Mouse (Mus musculus) T-helper 17 cell (primary cell): Measurements from ENCODE around the gene Gm10666.
"Not testable (repeated sequence)": the region's sequence is repeated elsewhere in the genome, so short reads cannot be mapped to it uniquely, and the experiment has no call there.

Source experiments
- in situ Hi-C, 2 experiments: fragments of 300-600 bp; cut with MboI, MseI; formaldehyde crosslinking; loops; 1 replicate in 1 of 2; 2 replicates in 1 of 2; pipeline ENCODE4 v1.15.1; 2025; ENCODE audit warnings: high pct_unique_total_duplicates in 2 of 2

The Gm10666 gene

DNA sequence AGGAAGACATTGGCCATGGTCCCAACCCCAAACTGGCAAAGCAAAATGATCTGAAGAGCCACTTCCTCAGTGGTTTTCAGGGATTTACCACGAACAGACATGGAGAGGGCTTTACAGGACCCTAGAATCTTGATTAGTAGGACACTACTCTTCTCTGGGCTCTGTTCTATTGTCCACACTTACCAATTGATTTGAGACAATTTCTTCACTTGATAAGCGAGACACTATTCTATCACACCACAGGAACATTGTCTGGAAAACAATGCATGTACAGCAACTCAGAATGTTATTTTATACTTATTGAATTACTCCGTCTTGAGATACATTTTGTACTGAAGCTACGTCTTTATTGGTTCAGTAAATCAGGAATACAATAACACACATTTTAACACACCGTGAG, at the start of gene Gm10666:
TSS of gene Gm10666 (minus strand) at position 101 of the 400 bp plus-strand sequence.
- in situ Hi-C loops = loop anchor here (5.0 kb wide), 1 partner anchor 1997 kb away; the partner anchor contains the start of gene Vmn1r93 (in 2 of the 2)

DNA sequence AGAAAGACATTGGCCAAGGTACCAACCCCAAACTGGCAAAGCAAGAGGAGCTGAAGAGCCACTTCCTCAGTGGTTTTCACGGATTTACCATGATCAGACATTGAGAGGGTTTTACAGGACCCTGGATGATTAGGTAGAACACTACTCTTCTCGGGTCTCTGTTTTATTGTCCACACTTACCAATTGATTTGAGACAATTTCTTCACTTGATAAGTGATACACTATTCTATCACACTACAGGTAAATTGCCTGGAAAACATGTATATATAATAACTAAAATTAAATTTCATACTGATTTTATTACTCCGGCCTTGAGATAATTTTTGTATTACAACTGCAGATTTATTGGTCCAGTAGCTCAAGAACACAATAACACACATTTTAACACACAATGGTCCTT, 29.4 kb upstream of the Gm10666 start, which contains the start of gene Vmn1r142:
TSS of gene Vmn1r142 (minus strand) at position 101 of the 400 bp plus-strand sequence.
- in situ Hi-C loops = not testable (repeated sequence)

DNA sequence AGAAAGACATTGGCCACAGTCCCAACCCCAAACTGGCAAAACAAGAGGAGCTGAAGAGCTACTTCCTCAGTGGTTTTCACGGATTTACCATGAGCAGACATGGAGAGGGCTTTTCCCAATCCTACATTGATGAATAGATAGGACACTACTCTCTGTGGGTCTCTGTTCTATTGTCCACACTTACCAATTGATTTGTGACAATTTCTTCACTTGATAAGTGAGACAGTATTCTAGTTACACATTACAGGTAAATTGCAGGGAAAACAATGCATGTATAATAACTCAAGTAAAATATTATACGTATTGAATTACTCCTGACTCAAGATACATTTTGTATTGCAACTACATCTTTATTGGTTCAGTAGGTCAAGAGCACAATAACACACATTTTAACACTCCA, 16.4 kb downstream of the Gm10666 start, which contains the start of gene Gm16451:
TSS of gene Gm16451 (minus strand) at position 101 of the 400 bp plus-strand sequence.
- in situ Hi-C loops = loop anchor here in 1 of 2 experiments (25.0 kb wide), 1 partner anchor 1331 kb away; the partner anchor contains the start of gene Vmn1r113
